Mouse (Mus musculus): ENCODE results near the gene Ecm1. TPM values are rescaled to one million over a fixed set of nuclear protein-coding genes. Genes with fewer than 3 reads are reported as not detected.
"Not testable (repeated sequence)": the region's sequence is repeated elsewhere in the genome, so short reads cannot be mapped to it uniquely, and the experiment has no call there.

The Ecm1 gene
- polyA plus RNA-seq, 1 experiment from 2014 or later, result 66.1 TPM

GRCm38 (mm10) chr3:95695796-95696195 lies 43.6 kb downstream of the Ecm1 start:
- H3K36me3 ChIP-seq (ENCODE audit: control insufficient read depth, insufficient read depth, low read length), result no peaks in the 10 kb centered on the region
- no peaks in the 10 kb centered on the region for H3K9me3 ChIP-seq (ENCODE audit: control insufficient read depth, low read length)
- no peaks in the 10 kb centered on the region for H3K27me3 ChIP-seq (ENCODE audit: control insufficient read depth, insufficient read depth, low read length)
- H3K27ac ChIP-seq (replicated peaks in 1 of 2; ENCODE audit: control insufficient read depth in 1 of 2, insufficient read depth in 1 of 2, low read depth in 2 of 2, low read length in 2 of 2), result peak overlapping the region; percentile 68 to 88
- no peak for ATAC-seq (ENCODE audit: insufficient number of reproducible peaks, insufficient read depth, low FRiP score, low read depth)
- peaks cover 38 to 58% of the 10 kb centered on the region in 2 experiments for H3K4me1 ChIP-seq (ENCODE audit: control insufficient read depth in 2 of 2, insufficient read depth in 2 of 2, low read length in 2 of 2)
- H3K9ac ChIP-seq (ENCODE audit: low read length), result peak overlapping the region; percentile 47
- WGBS, result 38% methylated on average over 3 of the region's 3 CpGs
- H3K4me3 ChIP-seq (ENCODE audit: control insufficient read depth in 1 of 2, insufficient read depth in 1 of 2, low read depth in 1 of 2, low read length in 2 of 2), result no peak overlapping the region
- peak overlapping the region; percentile 32 for H3K4me2 ChIP-seq (ENCODE audit: low read length)

DNA sequence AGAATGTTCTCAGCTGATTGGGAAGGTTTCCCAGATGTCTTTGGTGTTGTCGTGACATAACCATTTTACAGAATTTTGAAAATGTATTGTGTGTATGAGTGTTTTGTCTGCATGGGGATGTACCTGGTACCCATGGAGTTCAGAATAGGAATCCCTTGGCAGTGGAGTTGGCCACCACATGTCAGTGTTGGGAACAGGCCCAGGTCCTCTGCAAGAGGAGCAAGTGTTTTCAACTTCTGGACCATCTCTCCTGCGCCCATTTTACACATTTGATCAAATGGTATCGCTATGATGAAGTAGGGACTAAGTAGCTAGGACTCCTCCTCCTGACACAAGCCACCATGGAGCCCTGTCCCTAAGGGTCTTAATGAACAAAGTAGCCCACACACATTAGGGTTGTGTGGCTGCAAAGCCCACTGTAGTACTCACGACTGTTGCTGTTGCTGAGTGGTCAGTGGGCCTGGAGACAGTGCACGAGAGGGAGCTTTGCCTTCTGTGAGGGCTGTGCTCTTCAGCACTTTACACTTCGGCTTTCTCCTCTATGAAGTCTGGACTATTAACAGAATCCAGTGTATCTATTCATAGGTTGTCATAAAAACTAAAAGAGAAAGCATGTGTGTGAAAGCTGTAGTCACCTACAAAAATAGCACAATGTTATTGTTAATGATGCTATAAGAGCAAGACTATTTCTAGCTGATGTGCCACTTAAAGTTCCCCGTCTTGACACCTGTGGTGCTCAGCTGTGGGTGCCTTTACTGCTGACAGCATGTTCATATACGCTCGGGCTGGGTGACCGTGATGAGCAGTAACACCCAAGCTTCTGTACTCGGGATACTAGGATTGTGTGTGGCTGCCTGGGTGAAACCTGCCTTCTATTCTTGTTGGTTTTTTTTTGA lies 44.3 kb downstream of the Ecm1 start:
- Histone ChIP-seq H3K27ac (replicated peaks in 1 of 2; ENCODE audit: control insufficient read depth in 1 of 2, insufficient read depth in 1 of 2, low read depth in 2 of 2, low read length in 2 of 2) (peak overlapping the region; percentile 78 to 88), H3K9ac (ENCODE audit: low read length) (peak overlapping the region; percentile 47), H3K27me3 (ENCODE audit: control insufficient read depth, insufficient read depth, low read length) (no peaks in the 10 kb centered on the region), H3K4me1 (ENCODE audit: control insufficient read depth in 2 of 2, insufficient read depth in 2 of 2, low read length in 2 of 2) (peaks cover 42 to 58% of the 10 kb centered on the region in 2 experiments), H3K4me3 (ENCODE audit: control insufficient read depth in 1 of 2, insufficient read depth in 1 of 2, low read depth in 1 of 2, low read length in 2 of 2) (no peak overlapping the region), H3K4me2 (ENCODE audit: low read length) (peak overlapping the region; percentile 32), H3K9me3 (ENCODE audit: control insufficient read depth, low read length) (no peaks in the 10 kb centered on the region), H3K36me3 (ENCODE audit: control insufficient read depth, insufficient read depth, low read length) (no peaks in the 10 kb centered on the region)
- 48% methylated on average over 11 of the region's 11 CpGs for WGBS
- ATAC-seq (ENCODE audit: insufficient number of reproducible peaks, insufficient read depth, low FRiP score, low read depth), result peak; percentile 44; the same call in 1 of the 2 replicates

- Histone ChIP-seq H3K27me3 (ENCODE audit: control insufficient read depth, insufficient read depth, low read length) (no peaks in the 10 kb centered on the region), H3K4me2 (ENCODE audit: low read length) (no peak overlapping the region), H3K4me1 (ENCODE audit: control insufficient read depth in 2 of 2, insufficient read depth in 2 of 2, low read length in 2 of 2) (peaks cover 46 to 64% of the 10 kb centered on the region in 2 experiments), H3K9ac (ENCODE audit: low read length) (no peak overlapping the region), H3K27ac (replicated peaks in 1 of 2; ENCODE audit: control insufficient read depth in 1 of 2, insufficient read depth in 1 of 2, low read depth in 2 of 2, low read length in 2 of 2) (peak overlapping the region; percentile 81 to 88), H3K36me3 (ENCODE audit: control insufficient read depth, insufficient read depth, low read length) (no peaks in the 10 kb centered on the region), H3K9me3 (ENCODE audit: control insufficient read depth, low read length) (no peaks in the 10 kb centered on the region), H3K4me3 (ENCODE audit: control insufficient read depth in 1 of 2, insufficient read depth in 1 of 2, low read depth in 1 of 2, low read length in 2 of 2) (no peak overlapping the region)
- no peak; the same call in 1 of the 2 replicates for ATAC-seq (ENCODE audit: insufficient number of reproducible peaks, insufficient read depth, low FRiP score, low read depth)
- 48% methylated on average over 11 of the region's 11 CpGs for WGBS
Measured at GRCm38 (mm10) chr3:95693821-95694807, 45.3 kb downstream of the Ecm1 start.

DNA sequence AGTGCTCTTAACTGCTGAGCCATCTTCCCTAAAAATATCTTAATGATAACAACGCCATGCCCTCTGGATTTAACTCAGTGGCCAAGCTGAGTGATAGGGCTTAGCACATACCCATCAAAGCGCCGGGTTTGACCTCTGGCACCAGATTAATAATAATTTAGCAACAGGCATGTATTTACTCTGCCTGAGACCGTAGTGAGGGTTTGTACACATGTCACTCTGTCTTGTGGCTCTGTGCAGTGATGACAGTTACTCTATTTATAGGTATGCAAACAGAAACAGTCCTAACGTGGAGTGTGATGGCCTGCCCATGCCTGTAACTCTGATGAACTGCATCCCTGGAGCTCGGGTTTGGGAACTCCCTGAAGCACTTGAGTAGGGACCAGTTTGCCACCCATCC lies 46.7 kb downstream of the Ecm1 start:
- Histone ChIP-seq H3K9ac (ENCODE audit: low read length) (no peak overlapping the region), H3K4me3 (ENCODE audit: control insufficient read depth in 1 of 2, insufficient read depth in 1 of 2, low read depth in 1 of 2, low read length in 2 of 2) (no peak overlapping the region), H3K9me3 (ENCODE audit: control insufficient read depth, low read length) (no peaks in the 10 kb centered on the region), H3K27ac (replicated peaks in 1 of 2; ENCODE audit: control insufficient read depth in 1 of 2, insufficient read depth in 1 of 2, low read depth in 2 of 2, low read length in 2 of 2) (peak overlapping the region; percentile 75 to 81), H3K36me3 (ENCODE audit: control insufficient read depth, insufficient read depth, low read length) (no peaks in the 10 kb centered on the region), H3K4me2 (ENCODE audit: low read length) (0 out of 2 replicates have a peak overlapping the region, but pooled peaks have one; percentile 0), H3K4me1 (ENCODE audit: control insufficient read depth in 2 of 2, insufficient read depth in 2 of 2, low read length in 2 of 2) (peaks cover 53 to 79% of the 10 kb centered on the region in 2 experiments), H3K27me3 (ENCODE audit: control insufficient read depth, insufficient read depth, low read length) (no peaks in the 10 kb centered on the region)
- ATAC-seq (ENCODE audit: insufficient number of reproducible peaks, insufficient read depth, low FRiP score, low read depth), result peak; percentile 76
- 25% methylated on average over 6 of the region's 6 CpGs for WGBS

DNA sequence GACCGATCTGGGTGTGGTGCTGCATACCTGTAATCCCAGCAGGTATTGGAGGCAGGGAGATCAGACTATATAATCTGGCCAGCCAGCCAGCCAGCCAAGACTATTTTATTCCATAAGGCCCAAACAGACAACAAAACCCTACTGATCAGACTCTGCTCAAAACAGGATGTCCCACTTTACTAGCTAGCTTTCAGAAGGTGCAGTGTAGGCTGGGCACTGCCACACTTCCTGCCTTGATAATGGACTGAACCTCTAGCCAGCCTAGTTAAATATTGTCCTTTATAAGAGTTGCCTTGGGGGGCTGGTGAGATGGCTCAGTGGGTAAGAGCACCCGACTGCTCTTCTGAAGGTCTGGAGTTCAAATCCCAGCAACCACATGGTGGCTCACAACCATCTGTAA lies 48.8 kb downstream of the Ecm1 start:
- peak overlapping the region; percentile 51; the same call in 1 of the 2 replicates for H3K9ac ChIP-seq (ENCODE audit: low read length)
- WGBS, result 87% methylated on average over 2 of the region's 2 CpGs
- ATAC-seq (ENCODE audit: insufficient number of reproducible peaks, insufficient read depth, low FRiP score, low read depth), result not testable (repeated sequence)

GRCm38 (mm10) chr3:95689940-95690339 lies 49.4 kb downstream of the Ecm1 start:
- Histone ChIP-seq H3K4me1 (ENCODE audit: control insufficient read depth in 2 of 2, insufficient read depth in 2 of 2, low read length in 2 of 2) (peaks cover 53 to 84% of the 10 kb centered on the region in 2 experiments), H3K4me2 (ENCODE audit: low read length) (peak overlapping the region; percentile 44), H3K9me3 (ENCODE audit: control insufficient read depth, low read length) (no peaks in the 10 kb centered on the region), H3K9ac (ENCODE audit: low read length) (peak overlapping the region; percentile 51), H3K27me3 (ENCODE audit: control insufficient read depth, insufficient read depth, low read length) (no peaks in the 10 kb centered on the region), H3K4me3 (ENCODE audit: control insufficient read depth in 1 of 2, insufficient read depth in 1 of 2, low read depth in 1 of 2, low read length in 2 of 2) (no peak overlapping the region), H3K36me3 (ENCODE audit: control insufficient read depth, insufficient read depth, low read length) (no peaks in the 10 kb centered on the region), H3K27ac (replicated peaks in 1 of 2; ENCODE audit: control insufficient read depth in 1 of 2, insufficient read depth in 1 of 2, low read depth in 2 of 2, low read length in 2 of 2) (peak overlapping the region; percentile 83 to 88)
- 10% methylated on average over 2 of the region's 2 CpGs for WGBS
- no peak for ATAC-seq (ENCODE audit: insufficient number of reproducible peaks, insufficient read depth, low FRiP score, low read depth)

More for the DNA sequence above, 48.8 kb downstream of the Ecm1 start:
- H3K4me1 ChIP-seq (ENCODE audit: control insufficient read depth in 2 of 2, insufficient read depth in 2 of 2, low read length in 2 of 2), result peaks cover 54 to 86% of the 10 kb centered on the region in 2 experiments
- peak overlapping the region; percentile 67 to 88 for H3K27ac ChIP-seq (replicated peaks in 1 of 2; ENCODE audit: control insufficient read depth in 1 of 2, insufficient read depth in 1 of 2, low read depth in 2 of 2, low read length in 2 of 2)
- H3K27me3 ChIP-seq (ENCODE audit: control insufficient read depth, insufficient read depth, low read length); H3K4me3 ChIP-seq (ENCODE audit: control insufficient read depth in 1 of 2, insufficient read depth in 1 of 2, low read depth in 1 of 2, low read length in 2 of 2); H3K9me3 ChIP-seq (ENCODE audit: control insufficient read depth, low read length); H3K36me3 ChIP-seq (ENCODE audit: control insufficient read depth, insufficient read depth, low read length): not testable (repeated sequence)
- peak overlapping the region; percentile 44 for H3K4me2 ChIP-seq (ENCODE audit: low read length)
